Mouse (Mus musculus): ENCODE results near the gene Mfsd10.

- TF ChIP-seq CTCF (IDR thresholded peaks at IDR 0.05; ENCODE audit: low read depth), result peak; percentile 10; the same call in 1 of the 2 replicates
- TF ChIP-seq EP300 (IDR thresholded peaks at IDR 0.05; ENCODE audit: low read depth), result no peak
These were observed 29.7 kb downstream of the Mfsd10 start for GRCm38 (mm10) chr5:34607100-34607880.

Measured in heart, postnatal 0 days (tissue).